In the genomic region with DNA sequence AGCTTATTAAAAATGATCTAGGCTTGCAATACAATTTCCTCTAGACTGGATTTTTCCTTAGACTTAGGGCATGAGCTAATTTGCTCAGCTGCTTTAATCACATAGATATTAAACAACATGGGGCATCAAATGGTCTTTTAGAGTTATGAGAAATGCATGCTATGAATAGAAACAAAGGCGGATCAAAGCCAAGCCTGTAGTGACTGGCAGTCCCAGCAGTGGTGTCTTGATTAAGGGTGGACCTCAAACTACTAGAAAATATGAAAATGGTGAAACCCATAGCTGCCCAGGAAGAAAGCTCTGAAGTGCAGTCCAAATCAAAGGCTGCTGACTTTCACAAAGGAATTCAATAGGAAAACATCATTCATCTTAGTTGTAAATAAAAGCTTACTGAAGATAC, we compare ENCODE assay signal across 13 mouse cellular contexts.
"Had no signal": no experiment of that assay in that cellular context is flagged by ENCODE, and none has a peak within 500 bp of the region (broad histone marks: within the 10 kb centered on the region; RNA-seq: fewer than 3 reads in every experiment).

No protein-coding gene starts in this region.

- ATAC-seq: liver, embryonic 12.5 days; midbrain, embryonic 13.5 days had no signal

- DNase-seq: kidney, postnatal 14 days; kidney, postnatal 4 days; liver; lung, adult 18-20 months; lung, postnatal 10 days; lung, postnatal 36 days; retina, postnatal 1 day; right cerebral cortex, postnatal 25 days; spleen, adult 18-20 months; thymus, adult 18-20 months; thymus, postnatal 4 days had no signal
